Mouse (Mus musculus) right cerebral cortex, postnatal 36 days (tissue): Measurements from ENCODE around the gene Bok.
"Not testable (repeated sequence)": the region's sequence is repeated elsewhere in the genome, so short reads cannot be mapped to it uniquely, and the experiment has no call there.

Source experiments
- DNase-seq, 2 experiments: peaks; one replicate each; pipeline ENCODE4 v3.0.0; 2022; ENCODE audit warnings: low spot score in 2 of 2, mixed read lengths in 1 of 2

The Bok gene

GRCm38 (mm10) chr1:93685401-93686244 lies at the start of gene Bok:
Gene Bok, plus strand, starts transcription at chr1:93685660.
- peak; percentile 40 to 46 for DNase-seq

GRCm38 (mm10) chr1:93636211-93636897 lies 49.1 kb upstream of the Bok start:
- DNase-seq = no peak

GRCm38 (mm10) chr1:93641978-93642377 lies 43.5 kb upstream of the Bok start:
- no peak for DNase-seq

GRCm38 (mm10) chr1:93642692-93643091 lies 42.8 kb upstream of the Bok start:
- no peak for DNase-seq

GRCm38 (mm10) chr1:93649604-93650172 lies 35.8 kb upstream of the Bok start:
- DNase-seq = no peak

- DNase-seq = no peak
Measured at GRCm38 (mm10) chr1:93654275-93654674, 31.2 kb upstream of the Bok start.

GRCm38 (mm10) chr1:93654798-93655197 lies 30.7 kb upstream of the Bok start:
- DNase-seq = no peak

GRCm38 (mm10) chr1:93656325-93657024 lies 29.0 kb upstream of the Bok start:
- no peak for DNase-seq

GRCm38 (mm10) chr1:93657025-93657360 lies 28.5 kb upstream of the Bok start:
- no peak for DNase-seq

- DNase-seq = not testable (repeated sequence)
Measured at GRCm38 (mm10) chr1:93658559-93658958, 26.9 kb upstream of the Bok start, which contains the start of gene Stk25. Gene Stk25, minus strand, starts transcription at chr1:93658659.

- DNase-seq = no peak
Measured at GRCm38 (mm10) chr1:93667760-93668400, 17.6 kb upstream of the Bok start.

GRCm38 (mm10) chr1:93668791-93669548 lies 16.5 kb upstream of the Bok start:
- peak; percentile 34 to 36 for DNase-seq

- DNase-seq = no peak
Measured at GRCm38 (mm10) chr1:93669941-93670340, 15.5 kb upstream of the Bok start.

GRCm38 (mm10) chr1:93672682-93673081 lies 12.8 kb upstream of the Bok start:
- no peak for DNase-seq

GRCm38 (mm10) chr1:93678386-93678785 lies 7.1 kb upstream of the Bok start:
- DNase-seq = no peak

- DNase-seq = no peak
Measured at GRCm38 (mm10) chr1:93679889-93680568, 5.4 kb upstream of the Bok start.

- peak; percentile 32 to 33 for DNase-seq
Measured at GRCm38 (mm10) chr1:93686245-93686960, 943 bp downstream of the Bok start.

- no peak for DNase-seq
Measured at GRCm38 (mm10) chr1:93686961-93687320, 1.5 kb downstream of the Bok start.

- DNase-seq = no peak
Measured at GRCm38 (mm10) chr1:93688154-93688553, 2.7 kb downstream of the Bok start.
